Mouse (Mus musculus): ENCODE results near the gene Wrap73.

Gene Wrap73

DNA sequence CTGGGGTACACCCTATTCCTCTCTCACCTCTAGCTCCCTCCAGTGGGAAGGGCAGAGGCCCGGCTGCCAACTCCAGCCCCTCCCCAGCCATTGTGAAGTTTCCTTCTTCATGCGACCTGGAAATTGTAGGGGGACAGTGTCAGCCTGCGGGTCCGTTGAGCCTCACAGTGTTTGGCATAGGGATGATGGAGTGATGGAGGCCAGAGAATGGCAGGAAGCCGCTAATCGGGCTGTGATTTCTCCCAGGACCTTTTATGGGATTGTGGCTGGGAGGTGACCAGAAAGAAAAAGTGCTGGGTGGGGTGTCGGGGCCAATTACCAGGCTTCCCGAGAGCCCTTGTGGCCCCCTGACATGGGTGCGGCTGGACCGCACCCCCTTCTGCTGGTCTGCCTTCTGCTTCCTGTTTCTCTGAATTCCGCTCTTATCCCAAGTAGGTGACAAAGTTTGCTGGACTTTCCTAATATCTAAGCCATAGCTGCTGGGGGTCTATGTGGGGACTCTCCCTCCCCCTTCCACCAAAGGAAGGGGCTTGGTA is 43.9 kb downstream of the Wrap73 start:
- DNase-seq: no peak

DNA sequence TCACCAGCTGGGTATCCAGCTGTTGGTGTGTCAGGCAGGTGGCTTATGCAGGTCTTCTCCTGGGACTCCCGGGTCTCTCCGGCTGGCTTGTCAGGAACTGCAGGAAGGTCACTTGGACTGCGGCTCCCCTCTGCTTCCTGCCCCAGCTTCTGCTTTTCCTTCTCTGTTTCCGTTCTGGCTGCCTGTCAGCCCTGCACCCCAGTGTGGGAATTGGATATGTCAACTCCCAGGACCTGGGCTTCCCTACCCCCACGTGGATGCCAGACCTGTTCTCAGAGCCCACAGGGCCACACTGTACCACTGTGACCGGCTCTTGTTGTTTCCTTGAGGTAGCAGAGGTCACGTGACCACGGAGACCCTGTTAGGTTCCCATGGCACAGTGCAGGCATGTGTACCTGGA is 46.8 kb downstream of the Wrap73 start:
- peak in 1 of 2 experiments; percentile 2 for DNase-seq

DNA sequence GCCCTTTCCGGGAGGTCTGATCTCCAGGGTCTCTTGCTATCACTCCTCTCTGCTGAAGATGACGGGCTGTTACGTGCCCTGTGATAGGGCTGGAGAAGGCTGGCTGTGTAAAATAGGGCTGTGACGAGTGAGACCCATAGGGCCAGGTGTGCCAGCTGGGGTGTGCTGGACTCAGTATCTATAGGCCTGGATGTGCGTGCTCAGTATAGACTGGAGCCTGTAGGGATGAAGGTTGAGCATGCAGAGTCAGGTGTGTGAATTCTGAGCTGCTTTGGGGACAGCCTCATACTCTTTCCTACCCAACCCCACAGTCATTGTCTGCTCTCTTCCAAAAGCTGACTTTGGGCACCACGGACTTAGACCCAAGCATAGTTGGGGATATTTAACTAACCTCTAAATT is 55.8 kb downstream of the Wrap73 start:
- no peak for DNase-seq

DNA sequence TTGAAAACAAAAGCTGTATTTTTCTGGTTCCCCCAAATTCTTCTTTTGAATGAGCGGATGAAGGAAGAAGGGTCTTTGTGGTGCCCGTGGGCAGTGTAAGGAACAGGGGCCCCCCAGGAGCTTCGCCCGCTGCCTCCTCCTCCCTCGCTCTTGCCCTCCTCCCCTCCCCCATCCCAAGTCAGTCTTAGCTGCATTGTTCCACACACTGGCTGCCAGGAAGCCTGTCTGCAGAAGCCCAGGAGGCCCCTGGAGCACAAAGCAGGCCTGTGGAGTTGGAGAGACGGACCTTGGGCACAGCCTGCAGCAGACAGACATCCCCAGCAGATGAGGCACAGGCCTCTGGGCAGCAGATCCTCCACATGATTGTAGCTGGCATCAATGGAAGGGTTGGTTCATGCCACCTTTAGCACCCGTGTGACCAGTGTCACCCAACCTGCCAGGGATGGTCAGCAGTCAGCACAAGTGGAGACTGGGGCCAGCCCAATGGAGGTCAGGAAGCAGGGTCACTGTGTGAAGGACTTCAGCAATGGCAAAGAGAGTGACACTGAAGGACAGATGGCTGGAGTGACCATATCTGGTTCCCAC is 56.3 kb downstream of the Wrap73 start:
- DNase-seq: peak in 1 of 2 experiments; percentile 32

DNA sequence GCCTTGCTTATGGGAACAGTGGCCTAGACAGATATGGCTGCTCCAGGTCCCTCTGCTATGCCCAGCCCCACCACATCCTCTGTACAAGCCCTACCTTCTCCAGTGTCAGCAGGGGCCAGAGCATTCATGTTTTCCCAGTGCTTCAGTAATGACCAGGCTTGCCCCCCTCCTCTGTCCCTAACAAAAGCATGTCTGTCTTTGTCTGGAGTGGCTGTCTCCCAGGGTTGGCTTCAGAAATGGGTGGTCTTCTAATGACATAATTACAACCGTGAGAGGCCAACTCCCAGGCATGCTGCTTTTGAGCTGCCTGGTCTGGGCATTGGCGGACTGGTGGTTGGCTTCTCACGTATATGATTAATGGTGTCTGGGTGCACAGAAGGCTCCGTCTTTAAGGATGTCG is 59.3 kb downstream of the Wrap73 start:
- DNase-seq: no peak

DNA sequence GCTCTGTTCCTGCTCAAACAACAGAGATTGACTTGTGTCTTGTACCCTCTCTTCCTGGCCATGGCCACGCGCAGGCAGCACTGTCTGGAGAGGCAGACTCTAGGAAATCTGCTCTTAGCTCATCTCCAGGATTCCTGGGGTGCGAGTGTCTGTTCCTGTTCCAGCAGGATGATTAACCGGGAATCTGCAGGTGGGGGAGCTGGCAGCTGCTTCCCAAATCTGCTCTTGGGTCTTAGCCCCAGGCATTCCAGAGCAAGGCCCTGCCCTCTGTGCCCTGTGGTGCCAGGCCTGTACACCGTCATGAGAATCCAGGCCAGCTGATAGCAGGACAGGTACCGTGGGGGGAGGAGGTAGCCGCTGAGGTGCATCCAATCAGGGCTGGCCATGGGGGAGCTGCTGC is 62.4 kb downstream of the Wrap73 start:
- DNase-seq: peak; percentile 86 to 90

DNA sequence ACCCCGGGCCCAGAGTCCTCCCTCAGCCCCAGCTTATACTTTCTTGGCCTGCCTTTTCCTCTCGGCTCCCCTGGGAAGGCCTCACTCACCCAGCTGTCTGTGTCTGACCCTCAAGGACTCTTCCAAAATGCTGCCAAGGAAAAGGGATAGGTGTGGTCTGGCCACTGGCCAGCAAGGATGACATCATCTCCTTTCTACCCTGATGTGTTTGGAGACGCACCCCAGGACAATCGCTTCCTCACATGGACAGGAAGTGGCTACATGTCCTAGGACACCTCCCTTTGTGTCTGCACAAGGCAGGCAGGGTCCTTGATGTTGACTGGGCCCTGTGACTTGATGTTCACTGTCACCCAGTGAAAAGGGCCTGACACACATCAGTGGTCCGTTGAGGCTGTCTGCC is 63.2 kb downstream of the Wrap73 start:
- no peak for DNase-seq

DNA sequence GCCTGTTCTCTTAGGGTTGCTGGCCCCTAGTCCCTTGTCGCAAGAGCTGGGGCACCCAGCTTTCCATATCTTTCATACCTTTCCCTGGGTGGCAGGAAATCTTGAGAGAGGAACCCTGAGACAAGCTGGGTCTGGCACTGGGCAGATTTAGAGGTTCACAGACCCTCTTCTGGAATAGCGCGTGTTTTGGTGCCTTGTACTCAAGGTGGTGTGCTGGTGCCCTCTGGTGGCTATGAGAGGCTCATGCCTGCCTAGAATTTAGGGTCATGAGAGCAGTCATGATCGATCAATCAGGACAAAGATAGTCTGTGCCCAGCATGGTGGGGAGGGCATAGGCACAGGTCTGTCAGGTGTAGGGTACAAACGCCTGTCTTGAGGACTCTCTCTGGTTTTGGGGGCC is 65.1 kb downstream of the Wrap73 start:
- DNase-seq: peak; percentile 88 to 91

DNA sequence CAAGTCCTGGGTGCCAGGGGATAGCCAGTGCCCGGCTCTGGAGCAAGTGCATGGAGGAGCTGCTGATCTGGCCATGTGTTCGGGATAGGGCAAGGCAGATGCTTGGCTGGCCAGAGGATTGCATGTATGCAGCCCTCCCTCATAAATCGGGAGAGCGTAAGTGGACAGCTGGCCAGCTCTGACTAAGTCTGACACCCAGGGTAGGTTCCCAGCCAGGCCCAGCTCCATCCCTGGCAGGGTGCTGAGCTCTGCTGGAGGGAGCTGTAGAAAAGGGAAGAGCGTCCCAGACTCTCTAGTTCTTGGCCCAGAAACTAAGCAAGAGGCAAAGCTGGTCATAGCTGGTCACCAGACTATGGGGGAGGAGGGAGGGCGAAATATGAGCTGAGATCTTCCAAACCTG is 66.9 kb downstream of the Wrap73 start:
- no peak for DNase-seq

DNA sequence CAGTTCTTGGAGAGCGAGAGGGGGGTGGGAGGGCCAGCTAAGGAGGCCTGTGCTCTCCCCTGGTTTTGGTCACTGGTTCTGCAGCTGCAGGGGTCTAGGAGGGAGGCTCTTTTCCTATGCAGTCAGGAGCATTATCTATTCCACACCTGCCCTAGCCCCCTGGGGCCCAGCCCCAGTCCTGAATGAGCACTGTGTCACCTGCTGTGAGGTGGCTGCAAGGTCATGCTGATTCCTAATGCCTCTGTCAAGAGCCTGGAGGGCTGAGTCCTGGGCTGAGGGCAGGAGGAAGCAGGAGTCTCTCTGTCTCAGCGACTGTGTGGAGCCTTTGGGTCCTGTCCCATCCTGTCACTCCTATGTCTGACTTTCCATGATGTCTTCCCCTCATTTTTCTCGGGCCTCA is 67.7 kb downstream of the Wrap73 start:
- no peak for DNase-seq

DNA sequence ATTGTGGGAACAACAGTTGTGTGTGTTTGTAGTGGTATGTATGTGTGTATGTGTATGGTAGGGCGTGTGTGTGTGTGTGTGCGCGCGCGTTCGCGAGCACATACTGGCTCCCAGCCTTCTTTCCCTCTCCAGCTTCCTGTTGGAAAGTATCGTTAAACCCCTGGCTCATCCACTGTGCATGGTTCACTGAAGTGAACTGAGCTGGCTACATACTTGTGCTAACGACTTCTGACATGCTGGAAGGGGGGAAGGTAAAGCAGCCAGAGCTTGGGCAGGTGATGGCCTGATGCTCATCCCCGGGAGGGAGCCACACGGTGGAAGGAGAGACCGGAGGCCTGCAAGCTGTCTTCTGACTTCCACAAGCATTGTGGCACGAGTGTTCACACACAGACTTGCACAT is 69.3 kb downstream of the Wrap73 start:
- no peak for DNase-seq

DNA sequence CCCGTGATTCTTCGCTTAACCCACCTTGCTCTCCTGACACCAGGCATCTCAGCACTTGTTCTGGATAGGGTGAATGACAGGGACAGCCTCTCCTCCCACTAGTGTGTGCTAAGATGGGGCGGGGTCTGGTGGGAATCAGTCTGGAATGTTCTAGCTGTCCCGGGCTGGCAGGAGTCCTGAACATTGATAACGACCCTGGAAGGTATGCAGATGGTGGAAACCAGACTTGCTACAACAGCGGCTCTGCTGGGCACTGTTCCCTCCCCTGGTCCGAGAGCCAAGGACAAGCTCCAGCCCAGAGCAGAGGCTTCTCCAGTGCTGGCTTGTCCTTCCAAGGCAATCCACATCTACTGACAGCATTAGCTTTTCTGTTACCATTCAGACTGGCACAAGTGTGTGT is 71.4 kb downstream of the Wrap73 start:
- peak; percentile 79 to 83 for DNase-seq

DNA sequence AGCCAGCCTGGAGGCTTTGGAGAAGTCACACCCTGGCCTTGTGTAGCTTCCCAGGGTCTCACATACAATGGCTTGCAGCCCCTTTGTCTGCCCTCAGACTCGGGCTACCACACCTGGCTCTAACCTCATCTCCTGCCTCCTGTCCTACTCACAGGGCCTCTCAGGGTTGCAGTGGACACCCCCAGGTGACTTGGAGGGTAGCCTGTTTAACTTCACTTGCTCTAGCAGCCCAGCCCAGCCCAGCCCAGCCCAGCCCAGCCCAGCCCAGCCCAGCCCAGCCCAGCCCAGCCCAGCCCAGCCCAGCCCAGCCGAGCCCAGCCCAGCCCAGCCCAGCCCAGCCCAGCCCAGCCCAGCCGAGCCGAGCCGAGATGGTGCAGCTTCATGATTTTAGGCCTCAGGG is 71.9 kb downstream of the Wrap73 start:
- no peak for DNase-seq
